Mouse (Mus musculus) hindbrain, embryonic 16.5 days (tissue): ENCODE measurements at regions not wholly inside any gene's neighbourhood (a gene's known extent, or its start where the extent isn't known, plus 50 kb on each side); places are given as distances from the start of the nearest gene placed in this dataset.

Experiments
- ATAC-seq: fragments of 200-750 bp; cut with Nextera tagmentation; 2 replicates; pipeline ENCODE4 v1.8.0; 2017; ENCODE audit warnings: moderate TSS enrichment, moderate library complexity
- H3K27ac ChIP-seq: fragments of 300-500 bp; sonication (generic); 2 replicates; pipeline ENCODE4 v1.5.1; 2014; ENCODE audit warnings: low read depth, mild to moderate bottlenecking, control low read depth, low read length, moderate library complexity
- H3K27me3 ChIP-seq: fragments of 300-500 bp; sonication (generic); replicated peaks from 2 replicates; pipeline ENCODE4 v1.6.1; 2014; ENCODE audit warnings: low read length; ENCODE audit not compliant: control insufficient read depth, insufficient read depth
- H3K36me3 ChIP-seq: fragments of 300-500 bp; sonication (generic); 2 replicates; pipeline ENCODE4 v1.6.1; 2014; ENCODE audit warnings: mild to moderate bottlenecking, low read length, moderate library complexity, mixed read lengths; ENCODE audit not compliant: control insufficient read depth, insufficient read depth
- H3K4me1 ChIP-seq: fragments of 300-500 bp; sonication (generic); 2 replicates; pipeline ENCODE4 v1.6.1; 2014; ENCODE audit warnings: low read depth, low read length; ENCODE audit not compliant: control insufficient read depth, insufficient read depth
- H3K4me2 ChIP-seq: fragments of 300-500 bp; sonication (generic); 2 replicates; pipeline ENCODE4 v1.6.1; 2014; ENCODE audit warnings: mild to moderate bottlenecking, low read length, control low read depth, moderate library complexity
- H3K4me3 ChIP-seq: fragments of 300-500 bp; sonication (generic); 2 replicates; pipeline ENCODE4 v1.5.1; 2014; ENCODE audit warnings: mild to moderate bottlenecking, low read length, control low read depth, moderate library complexity
- H3K9ac ChIP-seq: fragments of 300-500 bp; sonication (generic); 2 replicates; pipeline ENCODE4 v1.6.1; 2014; ENCODE audit warnings: low read depth, mild to moderate bottlenecking, control low read depth, low read length, moderate library complexity
- H3K9me3 ChIP-seq: fragments of 300-500 bp; sonication (generic); 2 replicates; pipeline ENCODE4 v1.6.1; 2014; ENCODE audit warnings: mild to moderate bottlenecking, low read length, moderate library complexity; ENCODE audit not compliant: control insufficient read depth
- WGBS: fragments of 180-500 bp; shearing (Covaris S2); extraction: QIAGEN DNeasy Blood & Tissue Kit; methylation state at CpG from one replicate; pipeline ENCODE4 v1.1.7; 2014; 5-methylcytosine and 5-hydroxymethylcytosine counted together

DNA sequence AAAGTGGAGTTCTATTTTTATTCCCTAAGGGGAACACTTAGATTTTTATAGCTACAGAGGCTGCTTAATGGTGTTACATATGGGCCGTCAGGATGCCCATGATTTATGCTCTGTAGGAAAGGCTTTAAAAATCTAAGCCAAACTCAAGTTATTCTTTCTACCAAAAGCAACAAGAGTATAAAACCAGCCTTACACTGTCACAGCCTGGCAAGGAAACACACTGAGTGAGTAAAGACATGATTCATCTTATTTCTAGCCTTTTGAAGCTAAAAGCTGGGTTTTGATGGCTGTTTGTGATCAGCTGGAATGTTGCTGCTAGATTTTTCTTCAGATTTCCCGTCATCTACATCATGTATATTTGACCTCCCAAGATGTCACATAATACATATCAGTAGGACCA, 3359.9 kb upstream of the Gm7489 start:
- no peak overlapping the region for H3K4me2 ChIP-seq
- H3K4me1 ChIP-seq = no peaks in the 10 kb centered on the region
- H3K27me3 ChIP-seq = no peaks in the 10 kb centered on the region
- H3K9ac ChIP-seq = no peak overlapping the region
- no peaks in the 10 kb centered on the region for H3K9me3 ChIP-seq
- H3K36me3 ChIP-seq = no peaks in the 10 kb centered on the region
- no peak overlapping the region for H3K27ac ChIP-seq
- no peak for ATAC-seq
- WGBS = 87% methylated on average over 2 of the region's 2 CpGs
- H3K4me3 ChIP-seq = no peak overlapping the region

DNA sequence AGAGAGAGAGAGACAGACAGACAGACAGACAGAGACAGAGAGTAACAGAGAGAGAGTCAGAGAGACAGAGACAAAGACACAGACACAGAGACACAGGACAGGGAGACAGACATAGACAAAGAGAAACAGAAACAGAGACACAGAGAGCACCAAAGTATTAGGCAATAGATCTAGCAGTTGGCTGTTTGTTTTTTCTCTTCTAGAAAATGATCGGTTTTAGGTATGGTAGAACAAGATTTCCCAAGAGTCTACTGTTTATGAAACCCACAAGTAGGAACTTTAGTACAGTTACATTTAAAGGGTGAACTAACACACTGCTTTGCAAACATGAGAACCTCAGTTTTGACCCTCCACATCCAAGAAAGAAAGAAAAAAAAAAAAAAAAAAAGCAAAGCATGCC, 3350.2 kb upstream of the Gm7489 start:
- WGBS = 94% methylated on average over 1 of the region's 1 CpGs
- Histone ChIP-seq H3K4me3 (no peak overlapping the region), H3K9ac (no peak overlapping the region), H3K9me3 (no peaks in the 10 kb centered on the region), H3K36me3 (no peaks in the 10 kb centered on the region), H3K27ac (no peak overlapping the region), H3K4me1 (no peaks in the 10 kb centered on the region), H3K4me2 (no peak overlapping the region), H3K27me3 (no peaks in the 10 kb centered on the region)
- no peak for ATAC-seq

DNA sequence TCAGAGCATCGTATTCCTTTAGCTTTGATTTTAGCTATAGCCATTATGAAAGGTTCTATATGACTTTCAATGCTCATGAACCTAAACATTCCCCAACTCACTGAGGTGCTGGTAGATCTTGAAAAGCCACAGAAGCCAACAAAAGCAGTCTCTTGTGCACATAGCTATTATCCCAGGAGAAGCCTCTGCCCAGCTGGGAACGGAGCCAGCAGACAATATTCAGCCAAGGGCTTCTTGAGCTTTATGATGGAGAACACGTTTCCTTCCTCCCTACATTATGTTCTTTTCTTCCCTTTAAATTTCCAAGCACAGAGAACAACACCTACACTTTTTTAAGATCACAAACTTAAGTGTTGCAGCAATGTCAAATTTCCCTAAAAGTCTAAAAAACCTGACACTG, 3321.1 kb upstream of the Gm7489 start:
- ATAC-seq = no peak
- Histone ChIP-seq H3K9me3 (no peaks in the 10 kb centered on the region), H3K27me3 (no peaks in the 10 kb centered on the region), H3K4me1 (no peaks in the 10 kb centered on the region), H3K4me2 (no peak overlapping the region), H3K27ac (no peak overlapping the region), H3K9ac (no peak overlapping the region), H3K4me3 (no peak overlapping the region), H3K36me3 (no peaks in the 10 kb centered on the region)
- 74% methylated on average over 3 of the region's 3 CpGs for WGBS

DNA sequence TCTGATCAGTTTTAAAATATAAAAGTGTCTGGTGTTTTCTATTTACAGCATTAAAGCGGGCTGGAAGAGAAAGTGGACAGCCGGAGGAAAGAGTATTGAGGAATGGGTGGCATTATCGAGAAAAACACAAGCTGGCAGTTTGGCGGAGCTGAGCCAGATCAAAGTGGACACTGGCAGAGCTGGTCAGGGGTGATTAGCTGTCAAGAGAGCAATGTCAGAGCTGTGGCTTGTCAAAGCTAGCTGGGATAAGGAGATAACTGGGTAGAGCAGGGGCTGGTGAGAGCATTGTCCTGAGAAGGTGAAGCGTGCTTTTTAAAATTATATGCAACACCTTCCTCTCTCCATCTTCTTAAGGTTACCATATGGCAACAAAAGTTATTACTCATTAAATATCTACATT, 3303.9 kb upstream of the Gm7489 start:
- Histone ChIP-seq H3K9me3 (peaks cover 11% of the 10 kb centered on the region), H3K4me1 (no peaks in the 10 kb centered on the region), H3K36me3 (no peaks in the 10 kb centered on the region), H3K27me3 (no peaks in the 10 kb centered on the region), H3K9ac (no peak overlapping the region), H3K4me2 (no peak overlapping the region), H3K27ac (no peak overlapping the region), H3K4me3 (no peak overlapping the region)
- ATAC-seq = no peak
- WGBS = 90% methylated on average over 5 of the region's 5 CpGs

DNA sequence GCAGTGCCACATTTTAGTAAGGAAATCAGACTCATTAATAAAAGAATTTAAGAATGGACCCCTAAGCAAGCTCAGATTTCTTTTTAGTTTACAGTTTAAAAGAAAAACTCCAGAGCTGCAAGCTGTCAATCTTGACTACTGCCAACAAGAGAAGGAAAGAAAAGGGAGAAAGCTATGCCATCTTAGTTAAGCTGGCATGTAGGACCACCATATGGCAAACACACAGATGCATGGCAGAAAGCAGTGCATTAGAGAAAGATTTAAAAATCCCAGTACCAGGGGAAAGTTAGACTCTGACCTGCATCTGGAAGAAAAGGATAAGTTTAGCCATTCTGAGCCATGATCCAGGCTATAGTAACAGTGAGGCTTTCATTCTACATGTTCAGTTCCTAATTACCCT, 3300.8 kb upstream of the Gm7489 start:
- Histone ChIP-seq H3K27ac (no peak overlapping the region), H3K4me1 (no peaks in the 10 kb centered on the region), H3K27me3 (no peaks in the 10 kb centered on the region), H3K9me3 (peaks cover 11% of the 10 kb centered on the region), H3K9ac (no peak overlapping the region), H3K36me3 (no peaks in the 10 kb centered on the region), H3K4me2 (no peak overlapping the region), H3K4me3 (no peak overlapping the region)
- no peak for ATAC-seq

DNA sequence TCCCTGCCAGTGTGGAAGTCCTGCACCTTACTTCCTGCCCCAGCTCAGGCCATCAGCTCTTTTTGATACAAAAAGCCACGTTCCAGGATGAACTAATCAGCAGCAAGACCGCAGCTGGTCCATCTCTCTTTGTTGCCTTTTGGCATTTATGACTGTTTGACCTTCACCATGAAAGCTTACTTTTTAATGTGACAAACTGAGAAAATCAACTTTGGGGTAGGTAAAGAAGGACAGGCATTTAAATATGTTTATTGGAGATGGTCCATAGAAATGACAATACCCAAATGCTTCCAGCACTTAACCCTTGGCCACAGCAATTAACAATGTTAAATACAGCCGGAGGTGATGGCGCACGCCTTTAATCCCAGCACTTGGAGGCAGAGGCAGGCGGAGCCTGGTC, 3299.2 kb upstream of the Gm7489 start:
- no peak overlapping the region for H3K4me3 ChIP-seq
- H3K9me3 ChIP-seq = peaks cover 5% of the 10 kb centered on the region; the same call in 1 of the 2 replicates
- H3K36me3 ChIP-seq = no peaks in the 10 kb centered on the region
- ATAC-seq = no peak
- no peaks in the 10 kb centered on the region for H3K4me1 ChIP-seq
- WGBS = 89% methylated on average over 6 of the region's 6 CpGs
- H3K9ac ChIP-seq = no peak overlapping the region
- H3K27ac ChIP-seq = no peak overlapping the region
- H3K27me3 ChIP-seq = no peaks in the 10 kb centered on the region
- H3K4me2 ChIP-seq = no peak overlapping the region
